Mouse (Mus musculus) thymus, adult 2 months (tissue): ENCODE measurements around the gene Dnah8. TPM values are rescaled to one million over a fixed set of nuclear protein-coding genes. Genes with fewer than 3 reads are reported as not detected.

Experiments
- DNase-seq: peaks from one replicate; pipeline ENCODE4 v3.0.0; 2021
- H3K27ac ChIP-seq: fragments of 200-500 bp; 2 replicates; pipeline ENCODE4 v1.5.1; 2012; ENCODE audit warnings: low read length, control low read depth; ENCODE audit not compliant: control insufficient read depth, insufficient read depth
- H3K27me3 ChIP-seq: fragments of 200-500 bp; 2 replicates; pipeline ENCODE4 v1.6.1; 2012; ENCODE audit warnings: mild to moderate bottlenecking, low read length, moderate library complexity, mixed read lengths; ENCODE audit not compliant: control insufficient read depth, insufficient read depth
- H3K36me3 ChIP-seq: fragments of 200-500 bp; 2 replicates; pipeline ENCODE4 v1.6.1; 2012; ENCODE audit warnings: mild to moderate bottlenecking, low read length, moderate library complexity; ENCODE audit not compliant: control insufficient read depth, insufficient read depth
- H3K4me1 ChIP-seq: fragments of 200-500 bp; replicated peaks from 2 replicates; pipeline ENCODE4 v1.6.1; 2012; ENCODE audit warnings: low read length; ENCODE audit not compliant: control insufficient read depth, insufficient read depth
- H3K4me3 ChIP-seq: fragments of 200-500 bp; 2 replicates; pipeline ENCODE4 v1.5.1; 2012; ENCODE audit warnings: mild to moderate bottlenecking, low read length, control low read depth, moderate library complexity; ENCODE audit not compliant: control insufficient read depth, insufficient read depth
- CTCF ChIP-seq: fragments of 200-500 bp; IDR thresholded peaks from 2 replicates; pipeline ENCODE4 v1.5.1; 2012; ENCODE audit warnings: mild to moderate bottlenecking, control low read depth, low read length, moderate library complexity, borderline replicate concordance; ENCODE audit not compliant: control insufficient read depth, poor library complexity, insufficient read depth; ENCODE audit errors: extremely low read depth
- POLR2A ChIP-seq: fragments of 200-500 bp; IDR thresholded peaks from 2 replicates; pipeline ENCODE4 v1.6.1; 2012; ENCODE audit warnings: mild to moderate bottlenecking, low read length, control low read depth, moderate library complexity; ENCODE audit not compliant: control insufficient read depth, poor library complexity, insufficient read depth; ENCODE audit errors: extremely low read depth
- WGBS: fragments of 180-500 bp; shearing (Covaris S2); methylation state at CpG from one replicate; pipeline ENCODE4 v1.1.7; 2018; 5-methylcytosine and 5-hydroxymethylcytosine counted together
- polyA plus RNA-seq: library from polyadenylated mRNA; depleted of rRNA; stranded (reverse); fragments of >200 nt; gene quantifications from 2 replicates; pipeline ENCODE4 v1.2.3, GENCODE M21; 2012

Gene Dnah8
- polyA plus RNA-seq, 1 experiment, result 58.4 TPM

GRCm38 (mm10) chr17:30691481-30691880 is 67.3 kb downstream of the Dnah8 start:
- no peaks in the 10 kb centered on the region for H3K27me3 ChIP-seq
- TF ChIP-seq POLR2A (no peak), CTCF (no peak)
- no peak overlapping the region for H3K27ac ChIP-seq
- H3K36me3 ChIP-seq, result peaks cover 11% of the 10 kb centered on the region; the same call in 1 of the 2 replicates
- no peaks in the 10 kb centered on the region for H3K4me1 ChIP-seq
- no peak overlapping the region for H3K4me3 ChIP-seq
- no peak for DNase-seq
- WGBS, result 89% methylated on average over 2 of the region's 2 CpGs

- no peak overlapping the region for H3K4me3 ChIP-seq
- no peak overlapping the region for H3K27ac ChIP-seq
- whole genome bisulfite sequencing, result 98% methylated on average over 9 of the region's 9 CpGs
- peaks cover 14% of the 10 kb centered on the region for H3K36me3 ChIP-seq
- H3K4me1 ChIP-seq, result no peaks in the 10 kb centered on the region
- H3K27me3 ChIP-seq, result no peaks in the 10 kb centered on the region
- TF ChIP-seq CTCF, result no peak
- no peak for TF ChIP-seq POLR2A
- no peak for DNase-seq
These were observed 70.1 kb downstream of the Dnah8 start for GRCm38 (mm10) chr17:30694281-30694680.

GRCm38 (mm10) chr17:30714732-30715131 is 90.6 kb downstream of the Dnah8 start:
- Histone ChIP-seq H3K4me3 (no peak overlapping the region), H3K4me1 (no peaks in the 10 kb centered on the region), H3K36me3 (peaks cover 20% of the 10 kb centered on the region), H3K27me3 (no peaks in the 10 kb centered on the region), H3K27ac (no peak overlapping the region)
- 92% methylated on average over 3 of the region's 3 CpGs for whole genome bisulfite sequencing
- DNase-seq, result peak; percentile 43
- TF ChIP-seq CTCF (no peak), POLR2A (no peak)

GRCm38 (mm10) chr17:30718197-30718596 is 94.0 kb downstream of the Dnah8 start:
- TF ChIP-seq CTCF (no peak), POLR2A (no peak)
- peaks cover 35% of the 10 kb centered on the region for H3K36me3 ChIP-seq

GRCm38 (mm10) chr17:30719031-30719430 is 94.9 kb downstream of the Dnah8 start:
- WGBS, result 95% methylated on average over 5 of the region's 5 CpGs

More at GRCm38 (mm10) chr17:30718197-30718596, 94.0 kb downstream of the Dnah8 start:
- Histone ChIP-seq H3K27me3 (no peaks in the 10 kb centered on the region), H3K27ac (no peak overlapping the region), H3K4me3 (no peak overlapping the region), H3K4me1 (no peaks in the 10 kb centered on the region)
- WGBS, result 99% methylated on average over 7 of the region's 7 CpGs
- DNase-seq, result no peak

GRCm38 (mm10) chr17:30727788-30728187 is 103.6 kb downstream of the Dnah8 start:
- H3K4me3 ChIP-seq, result no peak overlapping the region
- H3K27ac ChIP-seq, result no peak overlapping the region
- H3K36me3 ChIP-seq, result peaks cover 57% of the 10 kb centered on the region
- no peaks in the 10 kb centered on the region for H3K4me1 ChIP-seq
- WGBS, result 88% methylated on average over 4 of the region's 4 CpGs
- no peaks in the 10 kb centered on the region for H3K27me3 ChIP-seq
- TF ChIP-seq POLR2A (no peak), CTCF (no peak)
- peak; percentile 32 for DNase-seq

More at GRCm38 (mm10) chr17:30719031-30719430, 94.9 kb downstream of the Dnah8 start:
- Histone ChIP-seq H3K36me3 (peaks cover 43% of the 10 kb centered on the region), H3K4me1 (no peaks in the 10 kb centered on the region), H3K4me3 (no peak overlapping the region), H3K27ac (no peak overlapping the region), H3K27me3 (no peaks in the 10 kb centered on the region)
- no peak for TF ChIP-seq CTCF
- no peak for TF ChIP-seq POLR2A
- no peak for DNase-seq

- 90% methylated on average over 3 of the region's 3 CpGs for WGBS
- DNase-seq, result no peak
- no peak overlapping the region for H3K27ac ChIP-seq
These were observed 108.6 kb downstream of the Dnah8 start for GRCm38 (mm10) chr17:30732736-30733135.

More at GRCm38 (mm10) chr17:30732736-30733135, 108.6 kb downstream of the Dnah8 start:
- H3K36me3 ChIP-seq, result peaks cover 28% of the 10 kb centered on the region
- TF ChIP-seq POLR2A (no peak), CTCF (no peak)
- H3K4me1 ChIP-seq, result no peaks in the 10 kb centered on the region
- no peaks in the 10 kb centered on the region for H3K27me3 ChIP-seq
- H3K4me3 ChIP-seq, result no peak overlapping the region
